Mouse (Mus musculus) ES-E14 (cell line): ENCODE results near the gene Pkib. TPM values are rescaled to one million over a fixed set of nuclear protein-coding genes. Genes with fewer than 3 reads are reported as not detected.

ENCODE experiments used
- DNase-seq: peaks from one replicate; pipeline ENCODE4 v3.0.0-alpha.2; 2013; ENCODE audit warnings: low read depth, low spot score
- H3K27ac ChIP-seq: 2 replicates; pipeline ENCODE4 v1.5.1; 2012; ENCODE audit warnings: low read depth, mild to moderate bottlenecking, low read length, moderate library complexity, mixed read lengths; ENCODE audit not compliant: poor library complexity, insufficient read depth, severe bottlenecking
- H3K36me3 ChIP-seq: 2 replicates; pipeline ENCODE4 v1.6.1; 2012; ENCODE audit warnings: mild to moderate bottlenecking, low read length, moderate library complexity, mixed read lengths; ENCODE audit not compliant: control insufficient read depth, poor library complexity, insufficient read depth, severe bottlenecking
- H3K4me1 ChIP-seq, 2 experiments: fragments of 150-350 bp in 1 of 2; sonication (generic) in 1 of 2; 2 replicates each; pipeline ENCODE4 v1.6.1; 2012; ENCODE audit warnings: low read length in 2 of 2, mild to moderate bottlenecking in 1 of 2, mixed read lengths in 1 of 2; ENCODE audit not compliant: control insufficient read depth in 2 of 2, insufficient read depth in 2 of 2, poor library complexity in 1 of 2
- H3K4me3 ChIP-seq, 2 experiments: fragments of 150-350 bp in 1 of 2; sonication (generic) in 1 of 2; 2 replicates each; pipeline ENCODE4 v1.5.1; 2012; ENCODE audit warnings: low read length in 2 of 2, low read depth in 1 of 2, mild to moderate bottlenecking in 1 of 2, mixed read lengths in 1 of 2; ENCODE audit not compliant: insufficient read depth in 1 of 2, poor library complexity in 1 of 2, severe bottlenecking in 1 of 2
- H3K9ac ChIP-seq: 2 replicates; pipeline ENCODE4 v1.6.1; 2012; ENCODE audit warnings: low read depth, mild to moderate bottlenecking, low read length, mixed read lengths; ENCODE audit not compliant: poor library complexity, insufficient read depth, severe bottlenecking
- H3K9me3 ChIP-seq: fragments of 150-350 bp; sonication (generic); 2 replicates; pipeline ENCODE4 v1.6.1; 2012; ENCODE audit warnings: low read depth, mild to moderate bottlenecking, low read length; ENCODE audit not compliant: control insufficient read depth, insufficient read depth
- CHD2 ChIP-seq: IDR thresholded peaks from 2 replicates; pipeline ENCODE4 v1.6.1; 2014; ENCODE audit warnings: mild to moderate bottlenecking, low read depth, low read length, inconsistent platforms
- HCFC1 ChIP-seq: IDR thresholded peaks from 2 replicates; pipeline ENCODE4 v1.6.1; 2012; ENCODE audit warnings: low read length, inconsistent platforms, borderline replicate concordance; ENCODE audit not compliant: insufficient read depth
- MAFK ChIP-seq: IDR thresholded peaks from 2 replicates; pipeline ENCODE4 v1.6.1; 2014; ENCODE audit warnings: mild to moderate bottlenecking, low read depth, low read length, inconsistent platforms; ENCODE audit not compliant: insufficient read depth
- ZC3H11A ChIP-seq: IDR thresholded peaks from 2 replicates; pipeline ENCODE4 v1.6.1; 2012; ENCODE audit warnings: low read depth, mild to moderate bottlenecking, inconsistent platforms, low read length, borderline replicate concordance
- ZNF384 ChIP-seq: IDR thresholded peaks from 2 replicates; pipeline ENCODE4 v1.6.1; 2012; ENCODE audit warnings: low read depth, low read length, inconsistent platforms
- in situ Hi-C, 2 experiments: fragments of 600-800 bp; cut with MboI; formaldehyde crosslinking; loops; one replicate each; pipeline ENCODE4 v1.15.1; 2025; ENCODE audit warnings: low sequenced_read_pairs in 2 of 2, inconsistent platforms in 1 of 2; ENCODE audit not compliant: unreplicated experiment in 2 of 2
- total RNA-seq: library from RNA; depleted of rRNA; stranded (reverse); fragments of 300-350 nt; gene quantifications from 2 replicates; pipeline ENCODE4 v1.2.3, GENCODE M21; 2012

Gene Pkib
- total RNA-seq, 1 experiment, result 0.76 TPM

GRCm38 (mm10) chr10:57741351-57741750 lies 109.6 kb downstream of the Pkib start:
- Histone ChIP-seq H3K9me3 (no peaks in the 10 kb centered on the region), H3K9ac (no peak overlapping the region), H3K4me1 (no peaks in the 10 kb centered on the region), H3K4me3 (no peak overlapping the region), H3K27ac (no peak overlapping the region), H3K36me3 (no peaks in the 10 kb centered on the region)
- TF ChIP-seq MAFK, result no peak
- no peak for DNase-seq
- in situ Hi-C loops, result no loop called here

GRCm38 (mm10) chr10:57743045-57743444 lies 111.3 kb downstream of the Pkib start:
- in situ Hi-C loops, result no loop called here
- H3K4me1 ChIP-seq, result no peaks in the 10 kb centered on the region
- H3K27ac ChIP-seq, result no peak overlapping the region
- no peak overlapping the region for H3K4me3 ChIP-seq
- H3K9me3 ChIP-seq, result no peaks in the 10 kb centered on the region
- no peak for TF ChIP-seq MAFK
- TF ChIP-seq ZC3H11A, result no peak
- TF ChIP-seq HCFC1, result no peak
- no peak for TF ChIP-seq ZNF384
- no peak for TF ChIP-seq CHD2
- DNase-seq, result no peak
- no peaks in the 10 kb centered on the region for H3K36me3 ChIP-seq
- H3K9ac ChIP-seq, result no peak overlapping the region

GRCm38 (mm10) chr10:57743606-57744016 lies 111.8 kb downstream of the Pkib start:
- H3K27ac ChIP-seq, result no peak overlapping the region
- H3K4me3 ChIP-seq, result peak overlapping the region in 1 of 2 experiments; percentile 46; a peak in 2 of 4 replicates
- peak overlapping the region; percentile 38; the same call in 1 of the 2 replicates for H3K9ac ChIP-seq
- H3K4me1 ChIP-seq, result no peaks in the 10 kb centered on the region
- TF ChIP-seq CHD2, result no peak
- peak; percentile 44; the same call in 1 of the 2 replicates for TF ChIP-seq ZC3H11A
- no peaks in the 10 kb centered on the region for H3K36me3 ChIP-seq
- no peaks in the 10 kb centered on the region for H3K9me3 ChIP-seq
- in situ Hi-C loops, result no loop called here
- DNase-seq, result peak; percentile 62

- in situ Hi-C loops, result no loop called here
- no peak overlapping the region for H3K4me3 ChIP-seq
- DNase-seq, result no peak
- H3K4me1 ChIP-seq, result no peaks in the 10 kb centered on the region
- TF ChIP-seq MAFK (no peak), ZNF384 (no peak), HCFC1 (no peak), CHD2 (no peak), ZC3H11A (no peak)
- no peaks in the 10 kb centered on the region for H3K9me3 ChIP-seq
- H3K36me3 ChIP-seq, result no peaks in the 10 kb centered on the region
- H3K27ac ChIP-seq, result no peak overlapping the region
- no peak overlapping the region for H3K9ac ChIP-seq
Observed at GRCm38 (mm10) chr10:57744128-57744765, 112.5 kb downstream of the Pkib start.

- TF ChIP-seq CHD2 (no peak), HCFC1 (no peak), MAFK (no peak), ZNF384 (no peak), ZC3H11A (no peak)
- no peak overlapping the region for H3K9ac ChIP-seq
- no peaks in the 10 kb centered on the region for H3K36me3 ChIP-seq
- no peak overlapping the region for H3K4me3 ChIP-seq
- DNase-seq, result no peak
- no peak overlapping the region for H3K27ac ChIP-seq
- no peaks in the 10 kb centered on the region for H3K9me3 ChIP-seq
- in situ Hi-C loops, result no loop called here
- no peaks in the 10 kb centered on the region for H3K4me1 ChIP-seq
Observed at GRCm38 (mm10) chr10:57745452-57745851, 113.7 kb downstream of the Pkib start.
